Mouse (Mus musculus): ENCODE measurements at regions not wholly inside any gene's neighbourhood (a gene's known extent, or its start where the extent isn't known, plus 50 kb on each side); places are given as distances from the start of the nearest gene placed in this dataset.
A peak's percentile ranks its signal among the peaks of the same experiment; 100 is the strongest.

DNA sequence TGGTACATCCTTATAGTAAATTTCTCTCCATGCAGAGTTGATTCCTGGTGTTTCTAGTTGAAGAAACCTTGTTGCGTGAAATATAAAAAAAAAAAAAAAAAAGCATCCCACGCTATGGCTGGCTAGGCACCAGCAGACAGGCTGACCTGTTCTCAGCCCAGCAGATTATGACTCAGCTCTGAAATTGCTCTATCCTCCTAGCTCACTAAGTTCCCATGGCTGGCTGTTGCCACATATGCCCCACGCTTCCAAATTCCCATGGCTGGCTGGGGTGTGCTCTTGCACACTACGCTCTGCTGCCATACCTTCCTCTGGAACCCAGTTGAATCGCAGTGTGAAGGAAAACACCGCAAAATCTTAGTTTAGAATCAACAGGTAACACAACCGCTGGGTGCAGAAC lies 270.1 kb downstream of the Mid1ip1 start:
- peak; percentile 28 for DNase-seq (ENCODE audit: low read depth, low spot score)

DNA sequence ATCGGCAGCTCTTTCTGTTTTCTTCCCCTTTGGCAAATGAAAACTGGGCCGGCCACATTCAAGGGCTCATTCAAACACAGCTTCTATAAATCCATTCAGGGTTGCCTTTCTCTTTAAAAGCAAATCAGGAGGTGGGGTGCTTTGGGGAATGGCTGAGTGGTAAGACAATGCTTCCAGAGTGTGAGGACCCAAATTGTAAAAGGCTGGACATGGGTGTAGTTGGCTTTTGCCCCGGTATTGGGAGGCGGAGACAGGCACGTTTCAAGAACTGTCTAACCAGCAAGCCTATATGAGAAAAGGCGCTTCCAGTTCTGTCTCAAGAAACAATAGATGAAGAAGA lies 277.0 kb downstream of the Mid1ip1 start:
- DNase-seq (ENCODE audit: low read depth, low spot score) = peak; percentile 10

DNA sequence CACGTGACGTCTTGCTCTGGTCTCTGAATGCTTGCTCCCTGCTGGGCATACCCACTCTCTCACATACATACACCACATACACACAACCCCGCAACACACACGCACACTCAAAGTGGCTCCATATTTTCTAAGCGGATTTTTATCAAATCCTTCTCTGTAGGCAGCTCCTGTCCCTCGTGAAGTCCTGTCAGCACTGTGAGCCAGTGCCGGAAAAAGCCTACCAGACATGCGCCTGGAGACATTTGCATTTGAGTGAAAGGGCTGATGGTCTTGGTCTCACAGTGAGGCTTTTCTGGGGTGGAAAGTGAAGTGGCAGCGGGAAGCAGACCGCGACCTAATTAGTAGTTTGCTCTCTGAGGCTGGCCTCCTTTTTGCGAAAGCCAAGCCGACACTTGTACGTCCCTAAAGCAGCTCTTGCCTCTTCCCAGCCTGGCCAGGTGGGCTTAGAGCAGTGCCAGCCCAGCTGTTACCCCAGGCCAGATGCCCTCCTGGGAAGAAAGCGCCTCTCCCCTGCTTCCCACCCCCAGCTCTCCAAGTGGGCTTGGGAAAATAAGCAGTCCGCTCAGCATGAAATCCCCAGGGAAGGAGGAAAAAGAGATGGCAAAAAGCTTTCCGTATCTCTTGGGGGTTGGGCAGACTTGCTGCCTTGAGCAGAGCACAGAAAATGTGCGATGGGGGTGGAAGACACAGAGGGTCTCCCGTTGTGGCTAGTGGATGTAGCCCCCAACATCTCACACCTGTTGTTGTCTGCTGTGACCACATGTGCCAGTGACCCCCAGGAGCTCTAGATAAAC lies 277.6 kb downstream of the Mid1ip1 start:
- peak; percentile 66 for DNase-seq (ENCODE audit: low read depth, low spot score)

DNA sequence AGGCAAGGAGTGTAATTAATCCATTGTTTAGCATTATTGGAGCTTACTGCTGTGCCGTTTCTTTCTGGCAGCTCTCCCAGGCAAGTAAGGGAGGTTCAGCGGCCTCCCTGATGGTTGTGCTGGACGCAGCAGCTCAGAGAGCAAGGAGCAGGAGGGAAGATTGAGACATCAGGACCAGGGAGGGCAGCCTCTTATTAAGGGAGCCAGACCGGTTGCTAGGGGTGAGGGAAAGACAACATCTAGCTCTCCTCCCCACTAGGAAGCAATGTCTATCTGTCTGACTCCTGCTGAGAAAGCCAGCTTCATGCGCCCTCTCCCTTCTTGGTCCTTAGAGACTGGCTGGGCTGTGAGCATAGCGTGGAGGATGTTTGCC lies 278.2 kb downstream of the Mid1ip1 start:
- DNase-seq (ENCODE audit: low read depth, low spot score) = peak; percentile 28

DNA sequence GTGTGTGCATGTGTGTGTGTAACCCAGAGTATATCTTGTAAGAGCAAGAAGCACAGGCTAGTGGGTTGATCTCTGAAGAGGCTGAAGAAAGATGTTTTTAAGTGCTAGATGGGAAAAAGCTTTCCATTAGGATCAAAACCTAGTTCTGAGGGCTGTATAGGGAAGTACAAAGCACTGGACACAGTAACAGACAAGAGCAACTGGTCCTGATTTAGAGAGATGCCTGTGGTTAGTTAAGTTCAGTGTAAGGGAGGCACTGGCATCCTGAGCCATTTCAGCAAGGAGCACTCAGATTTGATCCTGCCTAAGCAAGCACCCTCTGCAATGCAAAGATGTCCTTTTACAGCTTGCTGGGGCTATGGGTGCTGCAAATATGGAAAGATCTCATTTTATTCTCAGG lies 280.1 kb downstream of the Mid1ip1 start:
- DNase-seq (ENCODE audit: low read depth, low spot score) = no peak

DNA sequence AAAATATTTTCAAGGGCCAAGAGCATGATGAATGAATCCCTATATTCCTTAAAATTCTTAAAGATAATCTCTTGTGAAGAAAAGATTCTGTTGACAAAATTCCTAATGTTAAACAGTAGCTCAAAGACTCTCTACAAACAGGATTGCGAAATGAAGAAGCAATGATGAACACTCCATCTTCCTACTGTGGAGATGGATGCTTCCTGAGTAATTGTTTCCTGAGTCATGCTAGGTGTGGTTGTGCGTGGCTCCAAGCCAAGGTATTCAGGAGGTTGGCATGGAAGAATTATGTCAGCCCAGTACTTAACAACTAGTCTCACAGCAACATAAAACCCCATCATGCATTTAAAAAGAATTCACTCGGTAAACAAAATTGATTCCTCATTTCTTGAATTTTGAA lies 286.4 kb downstream of the Mid1ip1 start:
- DNase-seq (ENCODE audit: low read depth, low spot score) = no peak

DNA sequence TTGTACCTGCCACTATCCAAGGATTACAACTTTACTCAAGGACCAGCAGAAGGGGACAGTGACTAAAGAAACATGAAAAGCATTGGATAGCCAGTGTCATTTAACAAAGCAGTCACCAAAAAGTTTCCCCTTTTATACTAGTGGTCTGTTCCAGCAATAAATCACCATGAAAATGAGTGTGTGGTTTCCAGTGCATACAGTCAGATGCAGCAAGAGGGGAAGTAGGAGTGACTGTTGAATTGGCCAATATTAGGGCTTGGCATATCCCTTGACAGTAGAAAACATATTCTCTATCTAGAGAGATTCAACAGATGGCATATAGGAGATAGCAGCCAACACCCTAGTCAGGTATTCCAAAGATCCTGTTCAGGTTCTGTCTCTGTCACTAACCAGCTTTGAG lies 259.8 kb upstream of the H2al1a start:
- no peak for DNase-seq (ENCODE audit: low read depth, low spot score)

DNA sequence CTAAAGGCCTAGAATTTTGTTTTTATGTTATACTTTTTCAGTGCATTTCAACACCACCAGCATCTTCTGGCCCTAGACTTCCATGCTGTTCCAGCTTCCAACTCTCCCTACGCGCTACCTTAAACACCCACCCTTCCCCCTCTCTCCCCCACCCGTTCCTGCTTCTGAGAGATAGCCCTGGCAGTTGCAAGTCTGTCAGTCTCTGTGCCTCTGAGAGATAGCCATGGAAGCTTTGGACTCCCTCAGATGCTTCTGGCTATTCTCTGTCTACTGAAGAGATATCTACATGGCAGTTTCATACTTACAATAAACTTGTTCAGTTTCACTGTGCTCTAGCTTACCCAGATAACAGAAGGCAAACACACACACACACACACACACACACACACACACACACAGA lies 252.3 kb upstream of the H2al1a start:
- no peak for DNase-seq (ENCODE audit: low read depth, low spot score)

DNA sequence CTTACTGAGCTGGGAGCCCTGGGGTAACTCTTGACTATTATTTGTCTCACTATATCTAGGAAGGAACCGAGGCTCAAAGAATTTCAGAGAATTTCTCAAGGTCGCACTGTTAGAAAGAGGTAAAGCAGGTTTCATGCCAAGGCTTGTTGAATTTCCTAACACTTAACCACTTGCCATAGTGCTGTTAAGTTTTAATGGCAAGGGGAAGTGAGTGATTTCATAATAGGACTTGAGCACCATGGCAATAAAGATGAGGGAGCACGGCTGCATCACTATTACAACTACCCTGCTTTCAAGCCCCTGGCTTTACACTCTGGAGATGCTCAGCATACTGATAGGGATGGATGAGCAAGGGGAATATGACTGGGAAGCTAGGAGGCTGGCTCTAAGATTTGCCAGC lies 216.9 kb upstream of the H2al1a start:
- DNase-seq (ENCODE audit: low read depth, low spot score) = no peak

DNA sequence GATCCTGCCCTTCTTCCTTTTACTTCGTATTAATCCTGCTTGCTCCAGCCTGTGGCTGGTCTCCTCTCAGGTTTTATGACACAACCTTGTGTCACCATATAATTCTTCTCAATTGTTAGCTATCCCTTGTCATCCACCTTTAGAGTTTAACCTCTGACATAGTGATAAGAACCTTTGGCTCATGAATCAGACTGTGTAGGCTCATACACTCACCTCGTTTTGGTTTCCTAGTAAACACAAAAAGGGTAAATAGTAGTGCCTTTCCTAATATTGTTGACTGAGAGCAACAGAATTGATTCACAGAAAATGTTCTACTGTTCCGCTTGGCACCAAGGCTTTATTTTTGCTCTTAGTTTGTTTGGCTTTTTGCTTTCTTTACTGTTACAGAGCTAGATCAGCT lies 216.2 kb upstream of the H2al1a start:
- no peak for DNase-seq (ENCODE audit: low read depth, low spot score)

DNA sequence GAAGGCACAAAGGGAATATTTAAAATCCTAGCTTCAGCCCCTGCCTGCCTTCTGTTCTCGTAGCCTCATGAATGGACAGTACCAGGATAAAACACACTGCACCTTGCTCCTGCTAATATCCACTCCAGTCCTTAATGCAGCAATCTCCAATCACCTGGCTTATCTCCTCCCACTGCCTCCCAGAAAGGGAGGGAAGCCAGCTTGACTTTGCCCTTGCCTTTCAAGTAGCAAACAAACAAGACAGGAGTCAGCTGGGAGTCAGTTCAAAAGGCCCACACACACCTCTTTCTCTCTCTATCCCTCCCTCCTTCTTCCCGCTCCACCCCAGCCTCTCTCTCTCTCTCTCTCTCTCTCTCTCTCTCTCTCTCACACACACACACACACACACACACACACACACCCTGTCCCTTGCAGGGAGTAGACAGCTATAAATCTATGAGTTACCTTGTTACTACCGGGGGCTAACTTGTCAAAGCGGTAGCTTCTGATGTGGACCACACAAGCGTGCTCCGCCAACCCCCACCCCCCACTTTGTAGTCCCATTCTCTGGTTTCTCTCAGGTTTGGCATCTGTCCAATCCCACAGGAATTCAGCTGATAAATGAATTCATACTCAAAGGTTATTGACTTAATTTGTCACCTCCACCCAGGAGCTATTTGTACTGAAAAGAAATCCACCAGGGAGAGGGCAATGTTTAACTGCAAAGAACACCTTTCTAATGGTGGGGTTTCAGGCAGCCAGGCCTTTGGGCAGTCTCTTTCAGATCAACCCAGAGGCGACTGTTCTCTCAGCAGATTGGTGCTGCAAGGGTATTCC lies 212.6 kb upstream of the H2al1a start:
- DNase-seq (ENCODE audit: low read depth, low spot score) = peak; percentile 4

DNA sequence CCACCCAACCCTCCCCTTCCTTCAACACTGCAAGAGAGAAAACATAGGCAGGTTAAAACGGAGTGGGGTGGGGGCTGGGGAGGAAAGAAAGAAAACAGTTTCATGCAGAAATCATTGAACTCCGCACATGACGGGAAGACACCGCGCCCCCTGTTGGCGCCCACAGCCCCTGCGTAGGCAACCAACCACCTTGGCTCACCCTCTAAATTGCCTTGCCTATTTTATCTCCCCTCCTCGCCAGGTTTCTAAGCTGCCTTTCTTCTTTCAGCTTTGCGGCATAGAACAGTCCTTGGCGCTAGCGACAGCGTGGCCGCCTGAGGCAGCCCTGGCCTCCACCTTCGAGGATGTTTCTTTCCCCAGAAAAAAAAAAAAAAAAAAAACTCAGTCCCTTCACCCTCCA lies 211.1 kb upstream of the H2al1a start:
- peak; percentile 44 for DNase-seq (ENCODE audit: low read depth, low spot score)

DNA sequence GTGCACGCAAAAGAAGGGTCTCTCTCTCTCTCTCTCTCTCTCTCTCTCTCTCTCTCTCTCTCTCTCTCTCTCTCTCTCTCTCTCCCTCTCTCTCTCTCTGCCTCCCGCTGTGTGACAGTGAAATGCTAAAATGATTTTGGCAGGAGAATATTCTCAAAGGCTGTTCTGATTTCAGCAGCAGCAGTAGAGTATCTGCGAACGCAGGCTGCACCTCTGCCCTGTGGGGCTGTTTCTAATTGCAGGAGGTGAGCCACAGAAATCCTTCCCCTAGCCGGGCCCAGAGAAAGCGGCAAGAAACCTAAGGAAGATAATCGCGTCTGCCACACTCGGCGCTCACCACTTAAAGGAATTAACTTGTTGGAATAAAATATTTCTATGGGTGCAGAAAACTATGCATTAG lies 210.6 kb upstream of the H2al1a start:
- peak; percentile 16 for DNase-seq (ENCODE audit: low read depth, low spot score)

DNA sequence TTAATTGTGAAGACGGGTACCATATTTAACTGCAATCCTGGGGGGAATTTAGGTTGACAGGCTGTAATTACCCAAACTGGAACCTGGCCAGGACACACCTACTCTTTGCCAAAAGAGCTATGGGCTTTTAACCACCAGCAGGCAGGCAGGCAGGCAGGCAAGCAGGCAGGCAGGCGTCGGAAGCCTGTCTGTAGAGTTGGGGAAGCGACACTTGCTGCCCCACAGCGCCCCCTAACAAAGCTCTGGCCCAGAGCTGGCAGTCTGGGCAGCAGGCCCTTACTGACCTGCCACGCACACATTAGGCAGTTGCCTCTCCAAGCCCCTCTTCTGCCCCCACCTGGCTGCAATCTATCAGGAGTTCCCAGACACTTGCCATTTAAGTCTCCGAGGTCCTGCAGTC lies 208.6 kb upstream of the H2al1a start:
- peak; percentile 35 for DNase-seq (ENCODE audit: low read depth, low spot score)

DNA sequence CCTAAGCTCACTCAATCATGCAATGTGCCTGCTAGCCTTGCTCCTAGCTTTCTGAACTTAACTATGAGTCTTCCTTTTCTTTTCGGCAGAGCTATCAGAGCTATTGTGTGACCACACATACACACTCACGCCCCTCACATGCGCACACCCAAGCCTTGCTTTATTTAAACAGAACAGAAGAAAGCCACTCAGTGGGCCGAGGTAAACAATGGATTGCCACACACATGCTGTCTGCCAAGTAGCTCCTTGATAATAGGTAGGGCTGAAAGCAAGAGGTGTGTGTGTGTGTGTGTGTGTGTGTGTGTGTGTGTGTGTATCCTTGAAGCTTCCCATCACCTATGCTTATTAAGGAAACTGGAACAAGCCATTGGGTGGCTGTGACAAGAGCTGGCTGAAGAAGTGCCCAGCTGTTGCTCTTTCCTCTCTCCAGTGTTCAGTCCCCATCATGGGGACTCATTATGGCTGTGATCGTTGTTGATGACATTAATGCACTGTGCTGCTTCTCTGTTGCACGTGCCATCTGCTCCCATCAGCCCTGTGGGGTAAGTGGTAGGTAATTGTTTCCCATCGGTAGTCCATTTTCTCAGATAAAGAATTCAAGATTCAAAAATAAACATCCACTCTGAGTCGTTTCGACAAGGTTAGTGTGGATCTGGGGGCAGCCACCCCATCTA lies 201.3 kb upstream of the H2al1a start:
- no peak for DNase-seq (ENCODE audit: low read depth, low spot score)

DNA sequence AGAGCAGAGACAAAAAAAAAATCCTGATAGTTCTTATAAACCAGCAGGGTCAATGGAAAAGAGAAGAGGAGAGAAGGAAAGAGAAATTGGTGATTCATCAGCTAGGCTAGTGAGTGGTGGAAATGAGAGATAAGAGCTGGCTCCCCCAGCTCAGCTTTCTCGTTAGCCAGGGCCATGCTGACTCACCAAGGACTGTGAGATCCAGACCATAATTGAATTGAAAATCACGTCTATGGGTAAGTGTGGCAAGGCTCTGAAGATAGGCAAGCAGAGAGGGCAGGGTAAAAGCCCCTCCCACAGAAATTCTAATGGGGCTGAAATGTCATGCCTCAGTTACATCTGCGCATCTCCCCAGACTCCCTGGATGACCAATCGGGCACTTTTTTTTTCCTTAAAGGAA lies 200.7 kb upstream of the H2al1a start:
- DNase-seq (ENCODE audit: low read depth, low spot score) = peak; percentile 18

DNA sequence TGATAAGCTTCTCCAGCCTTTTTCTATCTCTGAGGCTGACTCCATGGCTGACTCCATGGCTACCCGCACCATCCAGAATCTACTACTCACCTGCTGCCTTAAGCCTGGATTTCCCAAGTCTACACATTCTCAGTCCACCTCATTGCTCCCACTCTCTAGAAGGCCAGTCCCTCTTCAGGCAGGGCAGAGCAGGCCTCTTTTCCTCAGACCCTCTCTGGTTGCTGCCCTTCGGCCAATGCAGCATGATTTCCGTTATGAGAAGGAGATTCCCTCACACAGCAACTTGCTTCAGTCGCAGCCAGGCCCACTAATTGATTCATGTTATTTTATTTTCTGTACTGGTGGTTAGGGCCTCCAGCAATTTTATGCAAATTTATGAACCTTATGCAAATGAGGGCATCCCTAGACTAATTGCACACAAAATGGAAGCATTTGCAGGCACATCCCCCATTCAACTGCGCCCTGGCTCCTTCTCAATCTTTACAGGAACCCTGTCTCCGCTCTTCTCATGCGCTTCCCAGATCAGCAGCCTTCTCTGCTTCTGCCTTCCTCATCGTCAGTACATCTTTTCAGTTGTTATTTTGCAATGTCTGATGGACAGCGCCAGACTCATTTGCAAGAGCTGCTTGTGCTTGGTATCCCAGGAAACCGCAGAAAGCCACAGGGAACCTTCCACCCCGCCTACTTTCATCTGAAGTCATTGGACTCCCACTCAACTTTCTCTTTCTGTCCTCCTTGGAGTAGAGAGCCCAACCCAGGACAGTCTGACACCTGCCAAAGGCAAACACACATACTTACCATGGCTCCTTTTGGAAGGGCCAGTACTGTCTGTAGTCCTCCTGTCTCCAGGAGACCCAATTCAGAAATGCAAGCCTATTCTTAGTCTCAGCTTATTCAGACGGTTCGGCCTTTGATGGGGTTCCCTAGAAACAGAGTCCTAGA lies 199.6 kb upstream of the H2al1a start:
- DNase-seq (ENCODE audit: low read depth, low spot score) = peak; percentile 67

DNA sequence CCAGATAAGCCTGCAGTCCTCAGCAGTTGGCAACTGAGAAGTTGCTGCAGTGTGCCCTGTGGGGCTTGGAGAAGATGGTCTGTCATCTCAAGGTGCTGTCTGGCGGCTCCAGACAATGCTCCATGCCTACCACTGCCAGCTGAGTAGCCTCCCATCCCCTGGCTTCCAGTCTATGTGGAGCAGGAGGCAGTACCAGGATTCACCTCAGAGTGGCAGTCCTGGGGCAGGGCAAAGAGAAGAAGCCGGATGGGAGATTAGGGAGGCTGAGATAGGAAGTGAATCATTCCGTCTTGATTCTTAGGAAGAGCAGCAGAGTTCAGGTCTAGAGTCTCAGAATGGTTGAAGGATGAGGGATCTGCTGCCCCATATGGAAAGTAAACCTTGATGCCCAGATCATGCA lies 198.1 kb upstream of the H2al1a start:
- DNase-seq (ENCODE audit: low read depth, low spot score) = peak; percentile 34

DNA sequence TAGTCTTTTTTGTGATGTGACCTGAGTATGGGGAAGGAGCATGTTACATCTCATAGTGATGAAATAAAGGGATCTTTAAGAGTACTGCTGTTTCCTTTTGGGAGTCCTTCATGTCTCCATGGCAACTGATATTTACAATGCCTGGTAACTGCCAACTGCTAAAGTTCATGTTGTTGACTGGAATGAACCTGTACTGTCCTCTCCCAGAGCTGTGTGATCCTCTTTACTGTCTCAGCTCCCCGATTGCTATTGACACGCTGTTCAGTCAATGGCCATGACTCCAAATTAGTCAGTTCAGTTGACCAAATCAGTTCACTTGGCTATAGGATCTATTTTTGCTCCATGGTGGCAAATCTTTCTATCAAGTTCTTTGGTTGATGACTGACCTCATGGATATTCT lies 167.8 kb upstream of the H2al1a start:
- no peak for DNase-seq (ENCODE audit: low read depth, low spot score)

DNA sequence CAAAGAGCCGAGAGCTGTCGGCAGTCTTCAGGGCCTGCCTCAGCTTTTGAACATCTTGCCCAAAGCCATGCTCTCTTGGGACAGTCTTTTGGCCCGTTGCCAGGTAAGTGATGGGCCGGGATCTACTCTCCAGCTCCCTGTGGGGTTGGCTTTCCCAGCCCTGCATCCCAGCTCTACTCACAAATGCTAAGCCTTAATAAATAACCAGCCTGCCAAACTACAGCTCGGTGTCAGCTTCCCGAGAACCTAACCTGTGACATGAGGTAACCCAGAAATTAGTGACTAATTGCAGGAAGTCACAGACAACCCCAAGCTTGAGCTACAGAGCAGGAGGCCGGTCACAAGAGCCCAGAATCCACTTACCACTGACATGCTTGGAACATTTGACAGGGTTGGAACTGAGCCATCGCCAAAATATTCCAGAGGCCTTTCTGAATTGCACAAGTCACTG lies 159.1 kb upstream of the H2al1a start:
- peak; percentile 24 for DNase-seq (ENCODE audit: low read depth, low spot score)

DNA sequence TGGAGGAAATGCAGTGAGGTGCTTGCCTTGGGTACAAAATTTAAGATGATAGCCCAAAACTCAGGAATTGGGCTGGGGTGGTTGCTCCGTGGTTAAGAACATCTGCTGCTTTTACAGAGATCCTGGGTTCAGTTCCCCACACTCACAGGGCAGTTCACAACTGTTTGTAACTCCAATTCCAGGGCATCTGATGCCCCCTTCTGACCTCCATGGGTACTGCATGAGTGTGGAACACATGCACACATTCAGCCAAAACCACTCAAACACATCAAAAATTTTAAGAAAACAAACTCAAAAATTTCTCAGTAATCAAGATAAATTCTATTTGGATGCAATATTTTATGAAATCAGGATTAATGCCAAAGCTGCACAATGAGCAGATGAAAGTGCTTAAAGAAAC lies 157.8 kb upstream of the H2al1a start:
- DNase-seq (ENCODE audit: low read depth, low spot score) = no peak

DNA sequence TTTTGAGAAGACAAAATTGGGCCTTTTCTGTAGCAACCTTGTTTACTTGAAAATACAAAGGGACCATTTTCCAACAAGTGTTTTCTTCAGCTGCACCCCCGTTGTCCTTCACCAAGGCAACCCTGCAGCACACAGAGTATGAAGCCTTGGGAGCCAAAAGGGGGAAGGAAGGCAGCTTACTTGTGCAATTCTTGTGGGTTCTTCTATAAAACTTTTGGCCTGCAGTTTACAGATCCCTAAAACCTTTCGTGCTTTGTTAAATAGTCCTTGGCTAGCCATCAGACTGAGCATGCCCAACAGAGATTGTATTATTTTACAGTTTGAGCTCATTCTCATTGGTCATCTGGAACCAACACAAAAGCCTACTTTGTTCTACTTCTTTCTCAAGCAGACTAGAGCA lies 140.6 kb upstream of the H2al1a start:
- DNase-seq (ENCODE audit: low read depth, low spot score) = peak; percentile 25
